ENCODE assay signal across 8 mouse cellular contexts in genomic region chr11:61957296-61957813, GRCm38 (mm10). TPM values are rescaled to one million over a fixed set of nuclear protein-coding genes. Genes with fewer than 3 reads are reported as not detected.
A peak's percentile ranks its signal among the peaks of the same experiment; 100 is the strongest.
DNase-seq lines count a peak whose midpoint lies in the region; ATAC-seq and TF ChIP-seq lines count a peak whose summit lies in the region.

No protein-coding gene starts in this region.

- H3K4me2 ChIP-seq in lung, embryonic 16.5 days (ENCODE audit: low read depth, low read length), result peak overlapping the region; percentile 90
- H3K4me2 ChIP-seq in embryonic facial prominence, embryonic 13.5 days, result peak overlapping the region; percentile 100
- H3K4me2 ChIP-seq in intestine, embryonic 15.5 days (replicated peaks), result peak overlapping the region; percentile 99
- peak overlapping the region; percentile 99 for H3K4me2 ChIP-seq in midbrain, postnatal 0 days (ENCODE audit: low read depth, low read length, poor library complexity, severe bottlenecking)

- peak overlapping the region; percentile 55; the same call in 1 of the 2 replicates for H3K9ac ChIP-seq in lung, embryonic 16.5 days (ENCODE audit: low read length)
- H3K9ac ChIP-seq in embryonic facial prominence, embryonic 13.5 days, result peak overlapping the region; percentile 70
- peak overlapping the region; percentile 26 for H3K9ac ChIP-seq in intestine, embryonic 15.5 days
- peak overlapping the region; percentile 54 for H3K9ac ChIP-seq in midbrain, postnatal 0 days (replicated peaks; ENCODE audit: low read length, poor library complexity, severe bottlenecking)

- WGBS in lung, embryonic 16.5 days, result 3% methylated on average over 25 of the region's 25 CpGs
- WGBS in embryonic facial prominence, embryonic 13.5 days, result 3% methylated on average over 25 of the region's 25 CpGs
- WGBS in intestine, embryonic 15.5 days, result 6% methylated on average over 25 of the region's 25 CpGs
- WGBS in midbrain, postnatal 0 days, result 3% methylated on average over 25 of the region's 25 CpGs

- TF ChIP-seq POLR2A in bone marrow macrophage, adult 2 months (IDR thresholded peaks at IDR 0.05; ENCODE audit: borderline replicate concordance, low read depth, low read length), result no peak

- TF ChIP-seq CTCF in bone marrow macrophage, adult 2 months (IDR thresholded peaks at IDR 0.05; ENCODE audit: low read depth, low read length), result no peak
- peak; percentile 70 for TF ChIP-seq CTCF in midbrain, postnatal 0 days (IDR thresholded peaks at IDR 0.05)

- H3K36me3 ChIP-seq in lung, embryonic 16.5 days (ENCODE audit: control insufficient read depth, insufficient read depth, low read length), result no peaks in the 10 kb centered on the region
- H3K36me3 ChIP-seq in embryonic facial prominence, embryonic 13.5 days, result no peaks in the 10 kb centered on the region
- H3K36me3 ChIP-seq in intestine, embryonic 15.5 days, result no peaks in the 10 kb centered on the region
- H3K36me3 ChIP-seq in midbrain, postnatal 0 days (ENCODE audit: insufficient read depth, low read length), result no peaks in the 10 kb centered on the region

- ATAC-seq in lung, embryonic 16.5 days (ENCODE audit: low read depth), result no peak; the same call in 1 of the 2 replicates
- ATAC-seq in embryonic facial prominence, embryonic 13.5 days (ENCODE audit: insufficient number of reproducible peaks, insufficient read depth, low FRiP score, low TSS enrichment, low read depth), result no peak
- peak; percentile 57 for ATAC-seq in intestine, embryonic 15.5 days
- 0 out of 2 replicates have a peak, but pooled peaks have one; percentile 60 for ATAC-seq in midbrain, postnatal 0 days (ENCODE audit: low FRiP score)

- H3K27me3 ChIP-seq in lung, embryonic 16.5 days (ENCODE audit: control insufficient read depth, insufficient read depth, low read depth, low read length), result peaks cover 14% of the 10 kb centered on the region
- peaks cover 30% of the 10 kb centered on the region for H3K27me3 ChIP-seq in embryonic facial prominence, embryonic 13.5 days
- peaks cover 7% of the 10 kb centered on the region for H3K27me3 ChIP-seq in intestine, embryonic 15.5 days (replicated peaks)
- H3K27me3 ChIP-seq in midbrain, postnatal 0 days (ENCODE audit: insufficient read depth, low read length), result no peaks in the 10 kb centered on the region

- H3K9me3 ChIP-seq in lung, embryonic 16.5 days (ENCODE audit: control insufficient read depth, low read length), result no peaks in the 10 kb centered on the region
- H3K9me3 ChIP-seq in embryonic facial prominence, embryonic 13.5 days, result no peaks in the 10 kb centered on the region
- no peaks in the 10 kb centered on the region for H3K9me3 ChIP-seq in intestine, embryonic 15.5 days
- no peaks in the 10 kb centered on the region for H3K9me3 ChIP-seq in midbrain, postnatal 0 days (ENCODE audit: low read length)

- peak overlapping the region; percentile 63 for H3K4me3 ChIP-seq in lung, embryonic 16.5 days (ENCODE audit: low read length)
- peak overlapping the region; percentile 72 for H3K4me3 ChIP-seq in bone marrow macrophage, adult 2 months (ENCODE audit: insufficient read depth, low read length)
- peak overlapping the region; percentile 63 for H3K4me3 ChIP-seq in embryonic facial prominence, embryonic 13.5 days
- peak overlapping the region; percentile 55 for H3K4me3 ChIP-seq in intestine, embryonic 15.5 days (replicated peaks)
- H3K4me3 ChIP-seq in midbrain, postnatal 0 days (ENCODE audit: low read depth, low read length), result peak overlapping the region; percentile 71

- DNase-seq in lung, postnatal 14 days, result no peak
- DNase-seq in midbrain, postnatal 0 days (ENCODE audit: low spot score), result peak; percentile 67
- DNase-seq in T-cell, adult 2 months (ENCODE audit: low spot score), result no peak
- no peak for DNase-seq in kidney, postnatal 25 days

- peaks cover 5% of the 10 kb centered on the region; the same call in 1 of the 2 replicates for H3K4me1 ChIP-seq in lung, embryonic 16.5 days (replicated peaks; ENCODE audit: control insufficient read depth, insufficient read depth, low read length)
- H3K4me1 ChIP-seq in bone marrow macrophage, adult 2 months (ENCODE audit: control insufficient read depth, insufficient read depth, low read length), result no peaks in the 10 kb centered on the region
- H3K4me1 ChIP-seq in embryonic facial prominence, embryonic 13.5 days, result no peaks in the 10 kb centered on the region
- H3K4me1 ChIP-seq in intestine, embryonic 15.5 days (replicated peaks), result peaks cover 6% of the 10 kb centered on the region; the same call in 1 of the 2 replicates
- no peaks in the 10 kb centered on the region for H3K4me1 ChIP-seq in midbrain, postnatal 0 days (ENCODE audit: insufficient read depth, low read length)

- no peak overlapping the region for H3K27ac ChIP-seq in lung, embryonic 16.5 days (ENCODE audit: low read length)
- no peak overlapping the region for H3K27ac ChIP-seq in bone marrow macrophage, adult 2 months (ENCODE audit: insufficient read depth, low read depth, low read length)
- H3K27ac ChIP-seq in embryonic facial prominence, embryonic 13.5 days, result no peak overlapping the region
- no peak overlapping the region for H3K27ac ChIP-seq in intestine, embryonic 15.5 days
- no peak overlapping the region for H3K27ac ChIP-seq in midbrain, postnatal 0 days (ENCODE audit: low read depth, low read length)

RNA-seq across cellular contexts. Expression of gene Specc1, which starts 0.8 kb away (rescaled TPM):
- polyA plus RNA-seq in lung, embryonic 16.5 days (2015; fragmentation: Nextera tagmentation; extraction: Ambion mirVana), result 9.7 and 12.7 TPM in 2 replicates
- polyA plus RNA-seq in bone marrow macrophage, adult 2 months (2012; ENCODE audit: insufficient read depth, insufficient read length, missing spikeins), result 53.8 and 65.0 TPM in 2 replicates
- polyA plus RNA-seq in embryonic facial prominence, embryonic 13.5 days (2015; fragmentation: Nextera tagmentation; extraction: Ambion mirVana), result 14.1 and 14.5 TPM in 2 replicates
- 10.2 and 10.9 TPM in 2 replicates for polyA plus RNA-seq in intestine, embryonic 15.5 days (2015; fragmentation: Nextera tagmentation; extraction: Ambion mirVana)
- total RNA-seq in midbrain, postnatal 0 days (2014; rRNA removed), result 25.0 and 27.5 TPM in 2 replicates
- polyA plus RNA-seq in midbrain, postnatal 0 days (2015; fragmentation: Nextera tagmentation; extraction: Ambion mirVana), result 11.6 and 12.8 TPM in 2 replicates

RNA-seq across cellular contexts. Expression of gene Akap10, which starts 27.3 kb away (rescaled TPM):
- polyA plus RNA-seq in lung, embryonic 16.5 days (2015; fragmentation: Nextera tagmentation; extraction: Ambion mirVana), result 14.6 and 15.5 TPM in 2 replicates
- polyA plus RNA-seq in bone marrow macrophage, adult 2 months (2012; ENCODE audit: insufficient read depth, insufficient read length, missing spikeins), result 46.2 and 46.4 TPM in 2 replicates
- 19.3 and 19.4 TPM in 2 replicates for polyA plus RNA-seq in embryonic facial prominence, embryonic 13.5 days (2015; fragmentation: Nextera tagmentation; extraction: Ambion mirVana)
- polyA plus RNA-seq in intestine, embryonic 15.5 days (2015; fragmentation: Nextera tagmentation; extraction: Ambion mirVana), result 14.3 and 16.3 TPM in 2 replicates
- 16.7 and 24.5 TPM in 2 replicates for total RNA-seq in midbrain, postnatal 0 days (2014; rRNA removed)
- 5.9 and 6.3 TPM in 2 replicates for polyA plus RNA-seq in midbrain, postnatal 0 days (2015; fragmentation: Nextera tagmentation; extraction: Ambion mirVana)

Comparison
In these comparisons a context has a peak if more than half of its experiments do, and no peak if none do; other contexts are left out.
1. ATAC-seq: peak in intestine, embryonic 15.5 days (single experiment) and midbrain, postnatal 0 days (single experiment); none in lung, embryonic 16.5 days (single experiment) and embryonic facial prominence, embryonic 13.5 days (single experiment).
2. Peak in every context shown above with its lines, with median percentiles within 50 percentile points of each other: H3K4me2 ChIP-seq, H3K4me3 ChIP-seq and H3K9ac ChIP-seq.